Mouse (Mus musculus): Measurements from ENCODE around the gene Sphk2. TPM values are rescaled to one million over a fixed set of nuclear protein-coding genes. Genes with fewer than 3 reads are reported as not detected.

The Sphk2 gene
- polyA plus RNA-seq, 1 experiment from 2014 or later: 15.6 TPM

DNA sequence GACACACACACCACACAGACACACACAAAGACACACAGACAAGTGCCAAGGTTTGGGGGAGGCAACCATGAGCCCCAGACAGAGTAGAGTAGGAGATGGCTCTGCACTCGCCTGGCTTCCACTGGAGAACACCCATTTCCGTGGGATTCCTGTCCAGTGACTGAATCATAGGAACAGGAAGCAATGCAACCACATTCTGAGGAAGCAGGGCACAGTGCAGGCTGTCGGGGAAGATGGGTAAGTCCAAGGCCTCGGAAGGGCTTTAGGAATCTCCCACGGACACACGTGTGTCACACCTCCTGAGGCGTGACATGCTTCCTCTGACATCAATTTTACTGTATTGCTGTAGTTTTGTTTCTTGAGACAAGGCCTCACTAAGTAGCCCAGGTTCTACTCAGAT is 30.3 kb upstream of the Sphk2 start:
- H3K4me2 ChIP-seq (ENCODE audit: low read depth, low read length): no peak overlapping the region
- H3K4me3 ChIP-seq (ENCODE audit: low read depth, low read length): no peak overlapping the region
- no peaks in the 10 kb centered on the region for H3K4me1 ChIP-seq (ENCODE audit: control insufficient read depth, insufficient read depth, low read length)
- no peaks in the 10 kb centered on the region for H3K27me3 ChIP-seq (ENCODE audit: control insufficient read depth, insufficient read depth, low read length)
- no peak overlapping the region for H3K9ac ChIP-seq (replicated peaks; ENCODE audit: low read depth, low read length)
- 89% methylated on average over 7 of the region's 7 CpGs for WGBS
- H3K9me3 ChIP-seq (ENCODE audit: control insufficient read depth, low read length): no peaks in the 10 kb centered on the region
- H3K36me3 ChIP-seq (ENCODE audit: control insufficient read depth, insufficient read depth, low read length): no peaks in the 10 kb centered on the region
- H3K27ac ChIP-seq (ENCODE audit: low read depth, low read length): no peak overlapping the region
- no peak for ATAC-seq (ENCODE audit: low read depth)

DNA sequence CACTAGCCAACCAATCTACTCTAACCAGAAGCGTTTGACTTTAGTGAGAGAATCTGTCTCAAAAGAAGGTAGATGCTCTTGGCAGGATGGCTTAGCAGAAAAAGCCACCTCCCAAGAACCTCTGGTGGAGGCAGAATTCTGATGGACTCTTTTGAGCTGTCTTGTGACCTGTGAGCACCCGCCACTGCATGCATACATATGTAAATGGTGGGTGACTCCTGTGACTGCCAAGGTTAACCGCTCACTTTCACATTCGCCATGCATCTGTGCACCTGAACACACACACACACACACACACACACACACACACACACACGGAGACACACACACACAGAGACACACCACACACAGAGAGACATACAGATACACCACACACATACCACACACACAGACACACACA is 29.6 kb upstream of the Sphk2 start:
- Histone ChIP-seq H3K27ac (ENCODE audit: low read depth, low read length) (no peak overlapping the region), H3K27me3 (ENCODE audit: control insufficient read depth, insufficient read depth, low read length) (no peaks in the 10 kb centered on the region), H3K9me3 (ENCODE audit: control insufficient read depth, low read length) (no peaks in the 10 kb centered on the region), H3K4me2 (ENCODE audit: low read depth, low read length) (no peak overlapping the region), H3K4me1 (ENCODE audit: control insufficient read depth, insufficient read depth, low read length) (no peaks in the 10 kb centered on the region), H3K4me3 (ENCODE audit: low read depth, low read length) (no peak overlapping the region), H3K9ac (replicated peaks; ENCODE audit: low read depth, low read length) (no peak overlapping the region), H3K36me3 (ENCODE audit: control insufficient read depth, insufficient read depth, low read length) (no peaks in the 10 kb centered on the region)
- WGBS: 90% methylated on average over 5 of the region's 5 CpGs
- ATAC-seq (ENCODE audit: low read depth): no peak

DNA sequence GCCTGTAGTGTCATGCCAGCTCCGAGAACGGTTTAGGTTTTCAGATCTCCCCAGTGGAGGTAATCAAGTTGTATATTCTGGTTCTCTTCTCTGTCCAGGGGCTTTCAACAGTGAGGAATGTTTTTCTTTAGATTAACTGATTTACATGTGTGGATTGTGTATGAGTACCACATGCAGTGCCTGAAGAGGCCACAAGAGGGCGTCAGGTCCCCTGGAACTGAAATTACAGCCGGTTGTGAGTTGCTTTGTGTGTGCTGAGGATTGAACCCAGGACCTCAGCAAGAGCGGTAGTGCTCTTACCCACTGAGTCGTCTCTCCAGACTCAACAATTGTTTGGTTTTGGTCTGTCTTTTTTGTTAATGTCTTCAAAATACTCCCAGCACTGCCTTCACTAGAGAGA is 28.7 kb upstream of the Sphk2 start:
- Histone ChIP-seq H3K9me3 (ENCODE audit: control insufficient read depth, low read length) (no peaks in the 10 kb centered on the region), H3K36me3 (ENCODE audit: control insufficient read depth, insufficient read depth, low read length) (no peaks in the 10 kb centered on the region), H3K9ac (replicated peaks; ENCODE audit: low read depth, low read length) (no peak overlapping the region), H3K27me3 (ENCODE audit: control insufficient read depth, insufficient read depth, low read length) (no peaks in the 10 kb centered on the region), H3K27ac (ENCODE audit: low read depth, low read length) (no peak overlapping the region), H3K4me2 (ENCODE audit: low read depth, low read length) (no peak overlapping the region), H3K4me3 (ENCODE audit: low read depth, low read length) (no peak overlapping the region), H3K4me1 (ENCODE audit: control insufficient read depth, insufficient read depth, low read length) (no peaks in the 10 kb centered on the region)
- no peak for ATAC-seq (ENCODE audit: low read depth)
- WGBS: 64% methylated on average over 6 of the region's 6 CpGs

DNA sequence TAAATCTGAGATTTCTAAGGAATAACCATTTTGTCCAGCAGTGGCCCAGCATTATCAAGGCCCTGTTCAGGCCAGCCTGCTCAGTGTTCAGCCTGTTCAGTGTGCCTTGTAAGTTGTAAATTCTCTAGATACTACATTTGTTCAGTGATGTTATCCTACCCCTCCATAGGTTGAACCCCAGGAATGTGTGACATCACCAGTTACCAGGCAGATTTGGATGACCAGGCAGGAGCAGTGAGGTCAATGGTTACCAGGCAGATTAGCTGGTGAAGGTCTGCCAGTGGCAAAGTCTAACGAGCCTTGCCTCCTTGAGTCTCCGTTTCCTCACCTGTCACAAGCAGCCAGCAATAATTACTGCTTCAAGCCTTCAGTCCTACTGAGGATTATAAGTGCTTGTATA is 26.6 kb upstream of the Sphk2 start:
- Histone ChIP-seq H3K4me1 (ENCODE audit: control insufficient read depth, insufficient read depth, low read length) (no peaks in the 10 kb centered on the region), H3K9me3 (ENCODE audit: control insufficient read depth, low read length) (no peaks in the 10 kb centered on the region), H3K27ac (ENCODE audit: low read depth, low read length) (no peak overlapping the region), H3K9ac (replicated peaks; ENCODE audit: low read depth, low read length) (no peak overlapping the region), H3K4me2 (ENCODE audit: low read depth, low read length) (no peak overlapping the region), H3K36me3 (ENCODE audit: control insufficient read depth, insufficient read depth, low read length) (no peaks in the 10 kb centered on the region), H3K4me3 (ENCODE audit: low read depth, low read length) (no peak overlapping the region), H3K27me3 (ENCODE audit: control insufficient read depth, insufficient read depth, low read length) (no peaks in the 10 kb centered on the region)
- 40% methylated on average over 2 of the region's 2 CpGs for WGBS
- ATAC-seq (ENCODE audit: low read depth): no peak

DNA sequence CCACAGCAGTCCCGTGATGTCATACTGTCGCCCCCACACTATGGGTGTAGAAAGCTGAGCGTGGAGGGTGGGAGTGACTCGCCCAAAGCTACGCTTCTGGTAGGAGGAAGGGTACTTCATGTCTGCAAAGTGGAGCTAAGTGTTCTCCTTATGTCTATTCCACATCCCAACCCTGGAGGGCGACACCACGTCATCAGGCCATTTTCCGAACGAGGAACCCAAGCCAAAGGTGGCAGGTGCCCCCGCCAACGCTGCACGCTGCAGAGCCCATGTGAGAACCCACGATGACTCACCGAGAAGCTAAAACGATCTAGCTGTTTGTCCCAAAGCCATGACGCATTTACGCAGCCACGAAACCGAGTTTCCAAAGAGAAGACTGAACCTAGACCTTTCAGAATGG is 24.5 kb upstream of the Sphk2 start:
- Histone ChIP-seq H3K4me3 (ENCODE audit: low read depth, low read length) (no peak overlapping the region), H3K4me2 (ENCODE audit: low read depth, low read length) (peak overlapping the region; percentile 8; the same call in 1 of the 2 replicates), H3K36me3 (ENCODE audit: control insufficient read depth, insufficient read depth, low read length) (no peaks in the 10 kb centered on the region), H3K27ac (ENCODE audit: low read depth, low read length) (no peak overlapping the region), H3K27me3 (ENCODE audit: control insufficient read depth, insufficient read depth, low read length) (no peaks in the 10 kb centered on the region), H3K4me1 (ENCODE audit: control insufficient read depth, insufficient read depth, low read length) (no peaks in the 10 kb centered on the region), H3K9me3 (ENCODE audit: control insufficient read depth, low read length) (no peaks in the 10 kb centered on the region), H3K9ac (replicated peaks; ENCODE audit: low read depth, low read length) (no peak overlapping the region)
- 35% methylated on average over 19 of the region's 19 CpGs for WGBS
- ATAC-seq (ENCODE audit: low read depth): no peak

DNA sequence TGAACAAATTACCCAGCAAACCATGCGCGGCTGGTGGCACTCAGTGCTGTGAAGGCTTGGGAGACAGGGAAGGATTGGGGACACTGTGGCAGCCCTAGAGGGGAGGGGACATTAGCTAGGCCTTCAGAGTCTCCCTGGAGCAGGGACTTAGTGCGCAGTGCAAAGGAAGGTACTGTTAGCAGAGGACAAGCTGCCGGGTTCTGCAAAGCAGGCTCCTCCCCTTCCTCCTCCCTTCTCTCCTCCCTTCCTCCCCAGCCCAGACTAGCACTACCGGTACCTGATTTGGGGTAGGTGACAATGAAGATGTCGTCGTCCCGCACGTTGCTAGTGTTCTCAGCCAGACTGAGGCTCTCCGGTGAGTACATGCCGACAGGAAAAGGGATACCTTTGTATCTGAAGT is 24.0 kb upstream of the Sphk2 start:
- Histone ChIP-seq H3K27ac (ENCODE audit: low read depth, low read length) (no peak overlapping the region), H3K4me2 (ENCODE audit: low read depth, low read length) (peak overlapping the region; percentile 11; the same call in 1 of the 2 replicates), H3K4me1 (ENCODE audit: control insufficient read depth, insufficient read depth, low read length) (no peaks in the 10 kb centered on the region), H3K4me3 (ENCODE audit: low read depth, low read length) (no peak overlapping the region), H3K27me3 (ENCODE audit: control insufficient read depth, insufficient read depth, low read length) (no peaks in the 10 kb centered on the region), H3K9me3 (ENCODE audit: control insufficient read depth, low read length) (no peaks in the 10 kb centered on the region), H3K9ac (replicated peaks; ENCODE audit: low read depth, low read length) (no peak overlapping the region), H3K36me3 (ENCODE audit: control insufficient read depth, insufficient read depth, low read length) (no peaks in the 10 kb centered on the region)
- 38% methylated on average over 11 of the region's 11 CpGs for WGBS
- ATAC-seq (ENCODE audit: low read depth): no peak

DNA sequence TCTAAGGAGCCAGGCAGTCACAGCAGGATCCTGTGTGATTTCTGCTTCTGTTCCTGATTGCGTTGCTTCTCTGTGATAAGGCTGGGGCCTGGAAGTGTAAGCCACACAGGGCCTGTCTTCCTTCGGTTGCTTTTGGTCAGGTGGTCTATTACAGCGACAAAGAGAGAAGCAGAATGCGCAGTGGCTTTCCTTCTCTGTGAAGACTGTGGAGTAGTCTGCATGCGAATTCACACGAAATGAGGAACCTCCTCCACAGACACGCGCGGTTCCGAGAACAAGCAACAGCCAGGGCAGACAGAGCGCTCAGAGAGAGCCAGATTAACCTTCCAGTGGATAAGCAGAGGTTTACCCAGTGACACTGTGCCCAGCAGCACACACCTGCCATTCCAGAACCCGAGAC is 23.5 kb upstream of the Sphk2 start:
- ATAC-seq (ENCODE audit: low read depth): no peak
- 88% methylated on average over 12 of the region's 12 CpGs for WGBS
- Histone ChIP-seq H3K27me3 (ENCODE audit: control insufficient read depth, insufficient read depth, low read length) (no peaks in the 10 kb centered on the region), H3K4me1 (ENCODE audit: control insufficient read depth, insufficient read depth, low read length) (no peaks in the 10 kb centered on the region), H3K4me2 (ENCODE audit: low read depth, low read length) (no peak overlapping the region), H3K27ac (ENCODE audit: low read depth, low read length) (no peak overlapping the region), H3K9me3 (ENCODE audit: control insufficient read depth, low read length) (no peaks in the 10 kb centered on the region), H3K4me3 (ENCODE audit: low read depth, low read length) (no peak overlapping the region), H3K36me3 (ENCODE audit: control insufficient read depth, insufficient read depth, low read length) (no peaks in the 10 kb centered on the region), H3K9ac (replicated peaks; ENCODE audit: low read depth, low read length) (no peak overlapping the region)

DNA sequence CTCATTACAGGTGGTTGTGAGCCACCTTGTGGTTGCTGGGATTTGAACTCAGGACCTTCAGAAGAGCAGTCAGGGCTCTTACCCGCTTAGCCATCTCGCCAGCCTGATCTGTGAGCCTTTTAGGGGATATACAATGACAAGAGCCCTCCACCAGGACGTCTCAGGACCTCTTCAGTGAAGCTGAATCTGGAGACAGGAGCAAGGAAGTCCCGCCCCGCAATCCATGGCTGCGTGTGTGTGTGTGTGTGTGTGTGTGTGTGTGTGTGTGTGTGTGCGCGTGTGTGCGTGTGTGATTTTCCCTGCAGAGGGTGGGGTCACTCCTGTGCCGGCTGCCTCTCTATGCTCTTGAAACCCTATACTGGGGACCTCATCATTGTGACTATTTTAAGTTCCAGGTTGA is 22.0 kb upstream of the Sphk2 start:
- WGBS: 70% methylated on average over 10 of the region's 10 CpGs
- no peak overlapping the region for H3K4me2 ChIP-seq (ENCODE audit: low read depth, low read length)
- H3K27me3 ChIP-seq (ENCODE audit: control insufficient read depth, insufficient read depth, low read length): no peaks in the 10 kb centered on the region
- no peak overlapping the region for H3K4me3 ChIP-seq (ENCODE audit: low read depth, low read length)
- H3K36me3 ChIP-seq (ENCODE audit: control insufficient read depth, insufficient read depth, low read length): no peaks in the 10 kb centered on the region
- no peaks in the 10 kb centered on the region for H3K4me1 ChIP-seq (ENCODE audit: control insufficient read depth, insufficient read depth, low read length)
- ATAC-seq (ENCODE audit: low read depth): peak; percentile 14; the same call in 1 of the 2 replicates
- H3K9ac ChIP-seq (replicated peaks; ENCODE audit: low read depth, low read length): no peak overlapping the region
- no peaks in the 10 kb centered on the region for H3K9me3 ChIP-seq (ENCODE audit: control insufficient read depth, low read length)
- no peak overlapping the region for H3K27ac ChIP-seq (ENCODE audit: low read depth, low read length)

DNA sequence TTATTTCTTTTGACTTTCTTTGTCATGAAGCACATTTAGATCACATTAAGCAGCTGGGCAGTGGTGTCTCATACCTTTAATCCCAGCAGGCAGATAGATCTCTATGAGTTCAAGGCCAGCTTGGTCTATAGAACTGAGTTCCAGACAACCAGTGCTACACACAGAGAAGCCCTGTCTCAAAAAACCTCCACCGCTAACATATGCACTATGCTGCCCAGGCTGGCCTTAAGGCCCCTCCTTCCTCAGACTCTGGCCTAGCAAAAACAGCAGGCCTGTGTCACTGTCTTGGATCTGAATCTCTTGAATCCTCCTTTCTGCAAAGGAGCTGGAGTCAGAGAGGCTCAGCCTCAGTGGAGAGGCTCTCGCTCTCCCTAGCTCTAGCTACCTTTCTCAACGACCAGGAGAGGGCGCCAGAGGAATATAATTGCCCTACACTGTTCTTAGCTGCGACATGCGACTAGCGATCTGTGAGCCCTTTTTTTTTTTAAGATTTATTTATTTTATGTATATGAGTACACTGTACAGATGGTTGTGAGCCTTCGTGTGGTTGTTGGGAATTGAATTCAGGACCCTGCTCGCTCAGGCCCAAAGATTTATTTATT is 21.5 kb upstream of the Sphk2 start:
- peak; percentile 88; the same call in 1 of the 2 replicates for ATAC-seq (ENCODE audit: low read depth)
- H3K9me3 ChIP-seq (ENCODE audit: control insufficient read depth, low read length): no peaks in the 10 kb centered on the region
- WGBS: 7% methylated on average over 9 of the region's 9 CpGs
- no peak overlapping the region for H3K9ac ChIP-seq (replicated peaks; ENCODE audit: low read depth, low read length)
- no peak overlapping the region for H3K4me2 ChIP-seq (ENCODE audit: low read depth, low read length)
- no peaks in the 10 kb centered on the region for H3K27me3 ChIP-seq (ENCODE audit: control insufficient read depth, insufficient read depth, low read length)
- no peak overlapping the region for H3K27ac ChIP-seq (ENCODE audit: low read depth, low read length)
- H3K4me3 ChIP-seq (ENCODE audit: low read depth, low read length): no peak overlapping the region
- no peaks in the 10 kb centered on the region for H3K4me1 ChIP-seq (ENCODE audit: control insufficient read depth, insufficient read depth, low read length)
- no peaks in the 10 kb centered on the region for H3K36me3 ChIP-seq (ENCODE audit: control insufficient read depth, insufficient read depth, low read length)
